Mouse (Mus musculus): ENCODE measurements around the gene Cbx5. TPM values are rescaled to one million over a fixed set of nuclear protein-coding genes. Genes with fewer than 3 reads are reported as not detected.

The Cbx5 gene
- total and polyA plus RNA-seq, 3 experiments, result 94.9 to 171 (median 128) TPM

DNA sequence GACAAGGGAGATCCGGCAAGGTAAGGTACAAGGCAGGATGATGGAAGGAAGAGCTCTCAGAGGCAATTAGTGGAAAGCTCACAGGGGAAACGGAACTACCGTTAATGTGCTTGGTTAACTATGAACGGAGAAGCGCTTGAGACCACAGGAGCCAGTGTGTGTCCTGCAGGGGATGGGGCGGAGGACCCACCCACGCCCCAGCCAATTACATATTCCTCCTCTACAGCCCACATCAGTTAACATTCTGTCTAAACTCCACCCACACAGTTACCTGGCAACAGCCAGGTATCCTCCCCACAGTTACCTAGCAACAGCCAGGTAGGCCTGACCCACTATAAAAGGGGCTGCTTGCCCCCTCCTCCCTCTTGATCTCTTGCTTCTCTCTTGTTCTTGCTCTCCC is 82.7 kb downstream of the Cbx5 start:
- dilution Hi-C loops (cut with MboI; ENCODE audit: extremely low pct_ligation_motif_present, extremely low pct_unique_long_range_greater_than_20kb, low sequenced_read_pairs), result no loop called here
- TF ChIP-seq MAX (IDR thresholded peaks at IDR 0.05; ENCODE audit: low read length), result no peak
- no peak for TF ChIP-seq ZNF384 (IDR thresholded peaks at IDR 0.05; ENCODE audit: low read depth, low read length)
- TF ChIP-seq ZKSCAN1 (IDR thresholded peaks at IDR 0.05; ENCODE audit: borderline replicate concordance, low read depth, low read length), result no peak
- TF ChIP-seq ZC3H11A (IDR thresholded peaks at IDR 0.05; ENCODE audit: low read depth, low read length), result no peak
- TF ChIP-seq JUND (conservative IDR thresholded peaks at IDR 0.05; ENCODE audit: low read depth, low read length), result no peak
- H3K9ac ChIP-seq (ENCODE audit: insufficient read depth, low read depth), result no peak overlapping the region
- no peak overlapping the region for H3K4me2 ChIP-seq (ENCODE audit: insufficient read depth, low read depth, poor library complexity, severe bottlenecking)
- peaks cover 2% of the 10 kb centered on the region; the same call in 1 of the 2 replicates for H3K79me2 ChIP-seq (replicated peaks; ENCODE audit: control insufficient read depth, extremely low read depth, insufficient read depth, poor library complexity, severe bottlenecking)
- H3K36me3 ChIP-seq (replicated peaks in 1 of 2; ENCODE audit: control insufficient read depth in 1 of 2, insufficient read depth in 1 of 2, low read length in 1 of 2), result peaks cover 24 to 78% of the 10 kb centered on the region in 2 experiments
- no peak overlapping the region for H3K27ac ChIP-seq (ENCODE audit: insufficient read depth, low read depth)
- no peaks in the 10 kb centered on the region for H3K27me3 ChIP-seq (replicated peaks)
- no peaks in the 10 kb centered on the region for H3K9me3 ChIP-seq (replicated peaks; ENCODE audit: low read length)
- H3K4me3 ChIP-seq (replicated peaks in 1 of 3; ENCODE audit: low read depth in 2 of 3, low read length in 2 of 3, poor library complexity in 1 of 3), result no peak overlapping the region
- H3K4me1 ChIP-seq (ENCODE audit: control insufficient read depth in 1 of 2, insufficient read depth in 2 of 2), result peaks cover 5 to 68% of the 10 kb centered on the region in 2 experiments
- DNase-seq (ENCODE audit: extremely low read depth), result no peak
- in situ Hi-C loops (cut with MboI; ENCODE audit: low pct_ligation_motif_present, low pct_unique_long_range_greater_than_20kb, low sequenced_read_pairs), result loop anchor here (25.0 kb wide), 1 partner anchor 420 kb away; no protein-coding TSS in a partner anchor

DNA sequence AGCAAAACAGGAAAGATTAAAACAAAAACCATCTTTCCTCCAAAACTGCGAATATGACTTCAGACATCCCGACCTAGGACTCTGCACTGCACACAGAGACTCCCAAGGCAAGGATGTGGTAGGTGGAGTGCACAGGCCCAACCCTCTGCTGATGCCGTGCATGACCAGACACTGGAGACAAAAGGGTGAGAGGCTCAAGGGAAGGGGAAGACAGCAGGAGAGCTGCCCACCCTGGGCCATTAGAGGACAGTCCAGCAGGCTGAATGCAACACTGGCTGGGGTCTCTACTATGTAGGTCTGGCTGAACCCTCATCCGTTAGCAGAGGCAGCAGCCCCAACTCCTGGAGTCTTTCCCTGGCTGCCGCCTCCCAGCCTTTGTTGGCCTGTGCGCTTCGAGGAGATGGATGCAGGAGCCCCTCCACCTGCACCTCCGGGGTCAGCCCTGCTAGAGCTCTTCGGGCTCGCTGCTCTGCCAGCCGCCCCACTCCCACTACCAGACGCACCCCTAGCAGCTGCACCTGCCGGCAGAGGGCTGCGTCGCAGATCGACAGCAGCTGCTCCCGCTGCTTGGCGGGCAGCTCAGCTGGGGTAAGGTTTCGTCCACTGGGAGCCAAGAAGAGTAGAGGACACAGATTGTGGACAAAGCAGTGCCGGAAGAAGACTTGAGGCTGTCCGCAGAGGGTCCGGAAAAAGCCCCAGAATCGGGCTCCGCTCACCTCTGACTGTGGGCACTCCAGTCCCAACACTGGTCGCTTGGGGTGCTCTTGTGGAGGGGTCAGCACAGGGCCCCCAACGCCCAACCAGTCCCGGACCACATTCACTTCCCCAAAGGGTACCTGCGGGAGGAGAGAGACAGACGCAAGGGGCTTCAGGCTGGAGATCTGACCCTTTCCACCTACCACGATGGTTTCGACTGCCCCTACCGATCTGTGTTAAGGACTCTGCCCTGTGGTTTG is 84.0 kb downstream of the Cbx5 start:
- Histone ChIP-seq H3K36me3 (replicated peaks in 1 of 2; ENCODE audit: control insufficient read depth in 1 of 2, insufficient read depth in 1 of 2, low read length in 1 of 2) (peaks cover 24 to 66% of the 10 kb centered on the region in 2 experiments), H3K4me3 (replicated peaks in 1 of 3; ENCODE audit: low read depth in 2 of 3, low read length in 2 of 3, poor library complexity in 1 of 3) (no peak overlapping the region), H3K27ac (ENCODE audit: insufficient read depth, low read depth) (no peak overlapping the region), H3K79me2 (replicated peaks; ENCODE audit: control insufficient read depth, extremely low read depth, insufficient read depth, poor library complexity, severe bottlenecking) (no peaks in the 10 kb centered on the region; the same call in 1 of the 2 replicates), H3K27me3 (replicated peaks) (no peaks in the 10 kb centered on the region), H3K9me3 (replicated peaks; ENCODE audit: low read length) (no peaks in the 10 kb centered on the region), H3K4me1 (ENCODE audit: control insufficient read depth in 1 of 2, insufficient read depth in 2 of 2) (peaks cover 5 to 64% of the 10 kb centered on the region in 2 experiments), H3K9ac (ENCODE audit: insufficient read depth, low read depth) (no peak overlapping the region), H3K4me2 (ENCODE audit: insufficient read depth, low read depth, poor library complexity, severe bottlenecking) (no peak overlapping the region)
- dilution Hi-C loops (cut with MboI; ENCODE audit: extremely low pct_ligation_motif_present, extremely low pct_unique_long_range_greater_than_20kb, low sequenced_read_pairs) (no loop called here), in situ Hi-C loops (cut with MboI; ENCODE audit: low pct_ligation_motif_present, low pct_unique_long_range_greater_than_20kb, low sequenced_read_pairs) (loop anchor here (25.0 kb wide), 1 partner anchor 418 kb away; no protein-coding TSS in a partner anchor)
- DNase-seq (ENCODE audit: extremely low read depth), result no peak
- no peak for TF ChIP-seq ELF1 (IDR thresholded peaks at IDR 0.05; ENCODE audit: low read depth, low read length)
- TF ChIP-seq NRF1 (IDR thresholded peaks at IDR 0.05; ENCODE audit: low read depth, low read length), result no peak
- no peak for TF ChIP-seq POLR2A (IDR thresholded peaks at IDR 0.05; ENCODE audit: low read depth, low read length)
- no peak for TF ChIP-seq E2F4 (IDR thresholded peaks at IDR 0.05; ENCODE audit: insufficient replicate concordance, low read depth, low read length)
- TF ChIP-seq TBP (conservative IDR thresholded peaks at IDR 0.05; ENCODE audit: low read depth, low read length), result no peak
- no peak for TF ChIP-seq MYC (IDR thresholded peaks at IDR 0.05; ENCODE audit: low read depth, low read length)
- TF ChIP-seq TCF12 (IDR thresholded peaks at IDR 0.05; ENCODE audit: low read depth, low read length), result no peak
- TF ChIP-seq MXI1 (IDR thresholded peaks at IDR 0.05; ENCODE audit: low read depth, low read length), result no peak
- TF ChIP-seq ETS1 (conservative IDR thresholded peaks at IDR 0.05; ENCODE audit: low read depth, low read length), result no peak
- TF ChIP-seq KAT2A (IDR thresholded peaks at IDR 0.05; ENCODE audit: insufficient replicate concordance, low read length), result no peak
- TF ChIP-seq MAZ (IDR thresholded peaks at IDR 0.05; ENCODE audit: low read depth, low read length), result no peak
- TF ChIP-seq ZNF384 (IDR thresholded peaks at IDR 0.05; ENCODE audit: low read depth, low read length), result no peak
- no peak for TF ChIP-seq USF1 (IDR thresholded peaks at IDR 0.05; ENCODE audit: low read depth, low read length)
- TF ChIP-seq IRF4 (IDR thresholded peaks at IDR 0.05; ENCODE audit: low read depth, low read length), result no peak
- TF ChIP-seq USF2 (conservative IDR thresholded peaks at IDR 0.05; ENCODE audit: low read depth, low read length), result no peak
- TF ChIP-seq POLR2AphosphoS2 (IDR thresholded peaks at IDR 0.05; ENCODE audit: low read depth, low read length), result no peak
- TF ChIP-seq PAX5 (IDR thresholded peaks at IDR 0.05; ENCODE audit: low read length), result no peak
- TF ChIP-seq RCOR1 (conservative IDR thresholded peaks at IDR 0.05; ENCODE audit: low read depth, low read length), result no peak
- TF ChIP-seq RAD21 (IDR thresholded peaks at IDR 0.05; ENCODE audit: low read depth, low read length), result no peak

Data from CH12.LX (cell line).